Mouse (Mus musculus): ENCODE measurements around the gene Zmiz1. TPM values are rescaled to one million over a fixed set of nuclear protein-coding genes. Genes with fewer than 3 reads are reported as not detected.

Gene Zmiz1
- polyA plus RNA-seq, 1 experiment from 2014 or later: 23.8 TPM

DNA sequence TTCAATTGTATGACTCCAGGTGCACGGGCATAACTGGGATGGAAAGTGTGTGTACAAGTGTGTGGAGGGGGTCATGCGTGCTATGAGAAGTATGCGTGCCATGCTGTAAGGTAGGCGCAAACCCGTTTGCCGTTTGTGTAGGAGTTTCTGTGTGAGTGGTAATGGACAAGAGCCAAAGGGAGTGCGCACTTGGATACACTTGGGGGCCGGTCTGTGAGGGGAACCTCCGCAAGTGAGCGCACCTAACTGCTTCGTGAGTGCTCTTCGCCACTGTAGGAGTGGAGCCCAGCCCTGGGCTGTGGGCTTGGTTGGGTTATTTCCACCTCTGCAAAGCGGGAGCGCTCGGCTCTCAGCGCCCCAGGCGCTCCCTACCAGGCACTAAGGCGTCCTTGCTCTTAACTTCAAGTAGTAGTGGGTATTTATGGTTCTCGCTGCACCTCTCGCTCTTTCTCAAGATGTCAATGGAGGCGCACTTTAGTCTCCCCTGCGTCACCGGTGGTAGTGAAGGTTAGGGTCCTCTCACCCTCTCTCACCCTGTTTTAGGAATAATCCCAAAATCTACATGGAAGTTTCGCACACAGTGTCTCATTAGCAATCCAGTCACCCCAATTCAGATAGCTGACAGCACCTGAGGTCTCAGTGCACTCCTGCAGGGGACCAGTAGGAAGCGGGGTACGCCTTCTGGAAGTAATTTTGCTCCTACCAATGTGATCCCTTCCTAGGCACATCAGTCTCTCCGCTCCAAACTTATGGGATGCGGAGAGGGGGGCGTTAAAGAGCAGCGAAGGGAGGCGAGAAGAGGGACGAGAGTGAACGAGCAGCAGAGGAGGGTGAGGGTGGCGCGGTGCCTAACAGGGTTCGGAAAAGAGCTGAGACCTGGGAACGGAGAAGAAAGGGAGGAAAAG is 622 bp upstream of the Zmiz1 start:
- H3K27me3 ChIP-seq: no peaks in the 10 kb centered on the region
- ATAC-seq (ENCODE audit: borderline replicate concordance, extremely low read depth, low FRiP score, low TSS enrichment): no peak; the same call in 1 of the 2 replicates
- no peaks in the 10 kb centered on the region for H3K9me3 ChIP-seq
- under 1% methylated on average over 37 of the region's 37 CpGs for WGBS
- peaks cover 56% of the 10 kb centered on the region for H3K4me1 ChIP-seq
- no peaks in the 10 kb centered on the region for H3K36me3 ChIP-seq
- H3K27ac ChIP-seq: peak overlapping the region; percentile 100
- H3K9ac ChIP-seq: peak overlapping the region; percentile 52
- peak overlapping the region; percentile 97 for H3K4me2 ChIP-seq
- peak overlapping the region; percentile 84 for H3K4me3 ChIP-seq

GRCm38 (mm10) chr14:25459394-25459997 is 511 bp downstream of the Zmiz1 start:
- Histone ChIP-seq H3K27me3 (no peaks in the 10 kb centered on the region), H3K36me3 (no peaks in the 10 kb centered on the region), H3K27ac (peak overlapping the region; percentile 100), H3K4me1 (peaks cover 62% of the 10 kb centered on the region), H3K9me3 (no peaks in the 10 kb centered on the region), H3K4me3 (peak overlapping the region; percentile 84), H3K4me2 (peak overlapping the region; percentile 97), H3K9ac (peak overlapping the region; percentile 93)
- peak; percentile 21; the same call in 1 of the 2 replicates for ATAC-seq (ENCODE audit: borderline replicate concordance, extremely low read depth, low FRiP score, low TSS enrichment)
- under 1% methylated on average over 69 of the region's 69 CpGs for WGBS

GRCm38 (mm10) chr14:25459998-25460800 is 1.2 kb downstream of the Zmiz1 start:
- H3K9ac ChIP-seq: peak overlapping the region; percentile 93
- H3K27me3 ChIP-seq: no peaks in the 10 kb centered on the region
- no peaks in the 10 kb centered on the region for H3K9me3 ChIP-seq
- peak overlapping the region; percentile 97 for H3K4me2 ChIP-seq
- H3K4me3 ChIP-seq: peak overlapping the region; percentile 84
- no peaks in the 10 kb centered on the region for H3K36me3 ChIP-seq
- H3K27ac ChIP-seq: peak overlapping the region; percentile 100
- ATAC-seq (ENCODE audit: borderline replicate concordance, extremely low read depth, low FRiP score, low TSS enrichment): no peak
- 2% methylated on average over 57 of the region's 63 CpGs for WGBS
- peaks cover 63% of the 10 kb centered on the region for H3K4me1 ChIP-seq

DNA sequence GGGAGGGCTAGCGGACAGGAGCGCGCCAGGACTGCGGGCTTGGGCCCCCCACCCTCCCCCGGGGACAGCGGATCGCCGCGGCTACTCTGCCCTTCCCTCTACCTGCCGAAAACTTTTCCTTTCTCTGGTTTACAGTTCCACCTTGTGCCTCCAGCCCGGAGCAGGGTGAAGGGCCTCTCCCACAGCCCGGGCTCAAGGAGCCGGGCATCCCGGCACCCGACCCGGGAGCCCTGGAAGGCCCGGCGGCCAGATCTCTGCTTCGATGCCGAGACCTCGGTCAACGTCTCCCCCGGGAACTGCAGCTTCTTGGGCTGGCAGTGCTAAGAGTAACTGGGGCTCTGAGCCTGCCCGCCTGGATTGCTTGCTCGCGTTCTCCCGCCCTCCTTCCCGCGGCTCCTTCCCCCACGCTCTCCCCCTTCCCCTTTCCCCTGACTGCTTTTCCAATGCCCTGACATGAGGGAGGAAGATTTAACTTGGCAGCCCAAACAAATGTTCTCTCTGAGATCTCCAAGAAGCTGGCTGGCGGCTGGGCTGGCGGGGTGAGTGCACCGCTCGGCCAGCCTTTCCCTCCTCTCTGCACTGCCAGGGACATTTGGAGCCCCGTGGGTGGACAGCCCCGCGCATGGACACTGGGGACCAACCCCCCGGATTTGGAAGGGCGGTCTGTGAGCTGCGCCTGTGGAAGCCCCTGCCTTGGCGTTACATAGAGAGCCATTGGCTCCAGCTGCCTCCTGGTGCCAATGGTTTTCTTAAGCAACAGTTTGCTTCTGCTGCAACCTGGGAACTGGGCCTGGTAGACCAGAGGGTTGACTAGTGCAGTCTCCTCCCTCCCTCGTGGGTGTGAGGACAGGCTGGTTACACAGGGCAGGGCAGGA is 2.1 kb downstream of the Zmiz1 start:
- Histone ChIP-seq H3K4me3 (peak overlapping the region; percentile 84), H3K4me2 (peak overlapping the region; percentile 97), H3K36me3 (no peaks in the 10 kb centered on the region), H3K27ac (peak overlapping the region; percentile 100), H3K9ac (peak overlapping the region; percentile 93), H3K27me3 (no peaks in the 10 kb centered on the region), H3K9me3 (no peaks in the 10 kb centered on the region), H3K4me1 (peaks cover 62% of the 10 kb centered on the region)
- peak; percentile 9; the same call in 1 of the 2 replicates for ATAC-seq (ENCODE audit: borderline replicate concordance, extremely low read depth, low FRiP score, low TSS enrichment)
- 1% methylated on average over 42 of the region's 42 CpGs for WGBS

- peak overlapping the region; percentile 84 for H3K4me3 ChIP-seq
- peak overlapping the region; percentile 97 for H3K4me2 ChIP-seq
- peak overlapping the region; percentile 100 for H3K27ac ChIP-seq
- no peaks in the 10 kb centered on the region for H3K36me3 ChIP-seq
- H3K4me1 ChIP-seq: peaks cover 63% of the 10 kb centered on the region
- H3K9me3 ChIP-seq: no peaks in the 10 kb centered on the region
- no peaks in the 10 kb centered on the region for H3K27me3 ChIP-seq
- 9% methylated on average over 12 of the region's 12 CpGs for WGBS
- peak overlapping the region; percentile 93 for H3K9ac ChIP-seq
- no peak for ATAC-seq (ENCODE audit: borderline replicate concordance, extremely low read depth, low FRiP score, low TSS enrichment)
These were observed 2.8 kb downstream of the Zmiz1 start for GRCm38 (mm10) chr14:25461676-25462385.

- no peak overlapping the region for H3K4me3 ChIP-seq
- H3K4me1 ChIP-seq: peaks cover 71% of the 10 kb centered on the region
- H3K27me3 ChIP-seq: no peaks in the 10 kb centered on the region
- no peak overlapping the region for H3K27ac ChIP-seq
- H3K9ac ChIP-seq: no peak overlapping the region
- 28% methylated on average over 1 of the region's 1 CpGs for WGBS
- no peak for ATAC-seq (ENCODE audit: borderline replicate concordance, extremely low read depth, low FRiP score, low TSS enrichment)
- no peaks in the 10 kb centered on the region for H3K9me3 ChIP-seq
- H3K36me3 ChIP-seq: no peaks in the 10 kb centered on the region
- no peak overlapping the region for H3K4me2 ChIP-seq
These were observed 4.0 kb downstream of the Zmiz1 start for GRCm38 (mm10) chr14:25462975-25463374.

DNA sequence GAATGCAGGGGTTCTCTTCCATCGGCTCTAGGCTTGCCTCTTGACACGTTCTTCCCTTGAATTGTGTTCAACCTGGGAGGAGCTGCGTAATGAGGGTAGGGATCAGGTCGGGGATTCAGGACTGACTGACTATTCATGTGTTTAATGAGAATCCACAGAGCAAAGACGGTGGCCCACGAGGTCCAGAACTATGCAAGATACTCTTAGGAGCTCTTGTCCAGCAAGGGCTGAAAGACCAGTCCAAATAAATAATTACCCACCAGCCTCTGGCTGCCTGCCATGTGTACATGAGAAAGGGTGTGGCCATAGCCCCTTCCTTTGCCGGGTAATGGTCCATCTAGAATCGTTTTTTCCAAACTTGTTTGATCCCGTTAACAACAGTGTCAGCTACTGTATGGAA is 4.9 kb downstream of the Zmiz1 start:
- Histone ChIP-seq H3K9ac (no peak overlapping the region), H3K4me1 (peaks cover 74% of the 10 kb centered on the region), H3K27ac (0 out of 2 replicates have a peak overlapping the region, but pooled peaks have one; percentile 17), H3K9me3 (no peaks in the 10 kb centered on the region), H3K4me2 (peak overlapping the region; percentile 14; the same call in 1 of the 2 replicates), H3K27me3 (no peaks in the 10 kb centered on the region), H3K4me3 (no peak overlapping the region), H3K36me3 (no peaks in the 10 kb centered on the region)
- ATAC-seq (ENCODE audit: borderline replicate concordance, extremely low read depth, low FRiP score, low TSS enrichment): no peak
- WGBS: 14% methylated on average over 9 of the region's 9 CpGs

DNA sequence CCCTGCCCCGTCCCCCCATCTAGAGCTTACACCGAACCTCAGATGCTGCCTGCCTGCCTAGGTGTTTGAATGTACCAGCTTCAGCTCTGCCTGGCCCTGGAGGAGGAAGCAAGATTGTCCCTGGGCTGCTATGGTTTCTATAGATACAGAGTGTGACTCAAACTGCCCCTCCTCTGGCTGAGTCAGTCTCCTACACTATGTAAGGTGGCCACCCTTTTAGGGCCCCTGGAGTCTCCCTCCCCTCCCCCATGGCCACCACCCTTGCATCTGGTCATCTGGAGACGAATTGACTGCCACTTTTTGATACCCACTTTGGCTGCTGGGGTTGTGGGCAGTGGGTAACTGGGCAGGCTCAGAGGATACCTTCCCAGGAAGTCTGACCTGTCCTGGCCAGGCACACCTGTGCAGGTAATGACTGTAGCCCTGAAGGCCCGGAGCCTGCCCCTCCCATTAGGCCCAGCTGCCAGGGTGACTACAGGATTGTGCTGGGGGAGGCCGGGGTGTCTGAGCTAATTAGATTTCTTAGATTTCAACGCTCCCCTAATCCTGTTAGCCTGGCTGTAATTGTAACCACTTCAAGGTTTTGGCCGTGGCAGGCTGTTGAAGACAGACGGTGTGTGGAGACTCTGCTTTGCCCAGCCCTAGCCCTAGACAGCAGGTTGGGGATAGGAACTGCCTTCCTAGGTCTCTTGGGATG is 5.8 kb downstream of the Zmiz1 start:
- H3K27ac ChIP-seq: 0 out of 2 replicates have a peak overlapping the region, but pooled peaks have one; percentile 17
- H3K36me3 ChIP-seq: no peaks in the 10 kb centered on the region
- H3K9ac ChIP-seq: no peak overlapping the region; the same call in 1 of the 2 replicates
- no peaks in the 10 kb centered on the region for H3K27me3 ChIP-seq
- 51% methylated on average over 8 of the region's 8 CpGs for WGBS
- no peak overlapping the region for H3K4me3 ChIP-seq
- no peaks in the 10 kb centered on the region for H3K9me3 ChIP-seq
- H3K4me1 ChIP-seq: peaks cover 81% of the 10 kb centered on the region
- ATAC-seq (ENCODE audit: borderline replicate concordance, extremely low read depth, low FRiP score, low TSS enrichment): no peak
- 0 out of 2 replicates have a peak overlapping the region, but pooled peaks have one; percentile 14 for H3K4me2 ChIP-seq

- 36% methylated on average over 4 of the region's 4 CpGs for WGBS
- no peak for ATAC-seq (ENCODE audit: borderline replicate concordance, extremely low read depth, low FRiP score, low TSS enrichment)
- no peak overlapping the region for H3K4me3 ChIP-seq
- peak overlapping the region; percentile 56 for H3K27ac ChIP-seq
- no peaks in the 10 kb centered on the region for H3K36me3 ChIP-seq
- H3K4me1 ChIP-seq: peaks cover 92% of the 10 kb centered on the region
- H3K27me3 ChIP-seq: no peaks in the 10 kb centered on the region
- no peak overlapping the region for H3K9ac ChIP-seq
- no peaks in the 10 kb centered on the region for H3K9me3 ChIP-seq
- H3K4me2 ChIP-seq: no peak overlapping the region
These were observed 7.4 kb downstream of the Zmiz1 start for GRCm38 (mm10) chr14:25466361-25466760.

Data from lung, embryonic 15.5 days (tissue).